Mouse (Mus musculus) liver, embryonic 14.5 days (tissue): Measurements from ENCODE around the gene Olfr1380. TPM values are rescaled to one million over a fixed set of nuclear protein-coding genes. Genes with fewer than 3 reads are reported as not detected.
"Not testable (repeated sequence)": the region's sequence is repeated elsewhere in the genome, so short reads cannot be mapped to it uniquely, and the experiment has no call there.

Experiments used
- ATAC-seq: fragments of 200-750 bp; cut with Nextera tagmentation; 2 replicates; pipeline ENCODE4 v1.8.0; 2017; ENCODE audit warnings: moderate number of reproducible peaks, mild to moderate bottlenecking, moderate library complexity; ENCODE audit not compliant: insufficient read depth
- DNase-seq, 3 experiments: peaks; one replicate each; pipeline ENCODE4 v3.0.0-alpha.2; 2012 to 2013; ENCODE audit warnings: low read depth in 3 of 3, low spot score in 3 of 3
- H3K27ac ChIP-seq: fragments of 300-500 bp; sonication (generic); 2 replicates; pipeline ENCODE4 v1.5.1; 2014; ENCODE audit warnings: moderate library complexity, mild to moderate bottlenecking, control low read depth, inconsistent platforms
- H3K27me3 ChIP-seq: fragments of 300-500 bp; sonication (generic); 2 replicates; pipeline ENCODE4 v1.6.1; 2014; ENCODE audit warnings: mild to moderate bottlenecking, low read length, moderate library complexity; ENCODE audit not compliant: control insufficient read depth, insufficient read depth
- H3K36me3 ChIP-seq: fragments of 300-500 bp; sonication (generic); replicated peaks from 2 replicates; pipeline ENCODE4 v1.6.1; 2014; ENCODE audit warnings: low read depth; ENCODE audit not compliant: control insufficient read depth, insufficient read depth
- H3K4me1 ChIP-seq, 2 experiments: fragments of 200-500 bp in 1 of 2; fragments of 300-500 bp in 1 of 2; sonication (generic) in 1 of 2; replicated peaks; 2 replicates each; pipeline ENCODE4 v1.6.1; 2012 to 2014; ENCODE audit warnings: antibody characterized with exemption in 1 of 2, inconsistent platforms in 1 of 2, low read length in 1 of 2; ENCODE audit not compliant: control insufficient read depth in 2 of 2, insufficient read depth in 2 of 2
- H3K4me2 ChIP-seq: fragments of 300-500 bp; sonication (generic); 2 replicates; pipeline ENCODE4 v1.6.1; 2014; ENCODE audit warnings: low read depth, mild to moderate bottlenecking, control low read depth, moderate library complexity
- H3K4me3 ChIP-seq, 2 experiments: fragments of 200-500 bp in 1 of 2; fragments of 300-500 bp in 1 of 2; sonication (generic) in 1 of 2; 2 replicates each; pipeline ENCODE4 v1.5.1; 2012 to 2014; ENCODE audit warnings: low read depth in 2 of 2, low read length in 2 of 2, mild to moderate bottlenecking in 2 of 2, control low read depth in 1 of 2, inconsistent platforms in 1 of 2, moderate library complexity in 1 of 2; ENCODE audit not compliant: insufficient read depth in 1 of 2
- H3K9ac ChIP-seq: fragments of 300-500 bp; sonication (generic); replicated peaks from 2 replicates; pipeline ENCODE4 v1.6.1; 2014; ENCODE audit warnings: mild to moderate bottlenecking, control low read depth, moderate library complexity
- H3K9me3 ChIP-seq: fragments of 300-500 bp; sonication (generic); 2 replicates; pipeline ENCODE4 v1.6.1; 2016; ENCODE audit warnings: low read length, mixed read lengths; ENCODE audit not compliant: control insufficient read depth
- CTCF ChIP-seq: IDR thresholded peaks from 2 replicates; pipeline ENCODE4 v1.5.1; 2016; ENCODE audit warnings: antibody characterized with exemption, low read depth, control low read depth
- EP300 ChIP-seq: IDR thresholded peaks from 2 replicates; pipeline ENCODE4 v1.6.1; 2016; ENCODE audit warnings: antibody characterized with exemption, low read depth
- WGBS: fragments of 180-500 bp; shearing (Covaris S2); extraction: QIAGEN DNeasy Blood & Tissue Kit; methylation state at CpG from one replicate; pipeline ENCODE4 v1.1.7; 2014; ENCODE audit not compliant: insufficient replicate concordance; 5-methylcytosine and 5-hydroxymethylcytosine counted together
- polyA plus RNA-seq, 2 experiments: library from polyadenylated mRNA; depleted of rRNA in 1 of 2; stranded (reverse) in 1 of 2; unstranded in 1 of 2; fragments of >200 nt; fragmentation: Nextera tagmentation in 1 of 2; extraction: Ambion mirVana in 1 of 2; gene quantifications; 2 replicates each; pipeline versions ENCODE4 v1.2.1 to v1.2.3; 2012 to 2014

Gene Olfr1380
- polyA plus RNA-seq, 2 experiments = not detected

DNA sequence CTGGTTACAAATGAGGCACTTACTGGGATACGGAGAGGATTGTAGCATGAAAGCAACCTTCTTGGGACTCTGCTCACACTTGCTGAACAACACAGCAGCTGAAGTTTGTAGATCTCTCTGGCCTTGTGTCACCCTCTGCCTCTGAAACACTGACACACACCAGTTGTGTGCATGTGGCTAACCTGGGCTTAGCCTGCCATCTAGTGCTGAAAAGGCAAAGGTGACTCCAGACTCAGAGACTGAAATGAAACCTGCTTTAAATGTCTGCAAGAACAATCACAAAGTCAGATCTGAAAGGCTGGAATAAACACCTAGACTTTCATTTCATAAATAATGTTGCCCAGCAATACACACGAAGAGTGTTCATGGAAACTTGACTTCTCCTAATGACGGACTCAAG lies 2.6 kb upstream of the Olfr1380 start:
- not testable (repeated sequence) for H3K4me3 ChIP-seq, H3K4me2 ChIP-seq, H3K27me3 ChIP-seq, H3K36me3 ChIP-seq, H3K27ac ChIP-seq, DNase-seq, H3K4me1 ChIP-seq, H3K9me3 ChIP-seq, H3K9ac ChIP-seq, ATAC-seq
- WGBS = 54% methylated on average over 3 of the region's 3 CpGs
- 0 out of 2 replicates have a peak, but pooled peaks have one; percentile 27 for TF ChIP-seq CTCF

DNA sequence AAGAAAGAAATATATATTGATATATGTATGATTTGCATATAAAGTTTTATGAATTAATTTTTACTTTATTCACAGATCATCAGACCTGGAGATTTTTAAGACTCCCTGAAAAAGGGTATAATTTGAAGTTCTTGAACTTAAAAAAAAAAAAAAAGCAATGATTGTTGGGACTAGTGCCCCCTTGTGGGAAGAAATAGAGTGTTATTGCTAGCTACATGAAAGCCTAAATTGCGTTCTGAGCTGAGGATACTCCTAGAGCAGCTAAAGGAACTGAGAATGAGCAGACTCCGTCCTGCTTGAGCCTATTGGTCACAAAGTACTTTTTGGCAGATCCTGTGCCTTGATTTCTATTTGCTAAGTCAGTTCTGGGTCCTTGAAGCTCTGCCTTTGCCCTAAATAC lies 18.4 kb downstream of the Olfr1380 start:
- 20% methylated on average over 2 of the region's 2 CpGs for WGBS
- ATAC-seq, H3K36me3 ChIP-seq, H3K4me3 ChIP-seq, H3K4me2 ChIP-seq, H3K4me1 ChIP-seq, H3K27me3 ChIP-seq, DNase-seq, H3K9ac ChIP-seq, H3K27ac ChIP-seq, H3K9me3 ChIP-seq: not testable (repeated sequence)

GRCm38 (mm10) chr11:49580452-49580851 lies 23.8 kb downstream of the Olfr1380 start:
- not testable (repeated sequence) for H3K27me3 ChIP-seq, H3K9me3 ChIP-seq, H3K36me3 ChIP-seq, H3K4me2 ChIP-seq, H3K4me1 ChIP-seq, H3K27ac ChIP-seq, H3K9ac ChIP-seq, DNase-seq, H3K4me3 ChIP-seq, ATAC-seq
- WGBS = 45% methylated on average over 8 of the region's 8 CpGs

DNA sequence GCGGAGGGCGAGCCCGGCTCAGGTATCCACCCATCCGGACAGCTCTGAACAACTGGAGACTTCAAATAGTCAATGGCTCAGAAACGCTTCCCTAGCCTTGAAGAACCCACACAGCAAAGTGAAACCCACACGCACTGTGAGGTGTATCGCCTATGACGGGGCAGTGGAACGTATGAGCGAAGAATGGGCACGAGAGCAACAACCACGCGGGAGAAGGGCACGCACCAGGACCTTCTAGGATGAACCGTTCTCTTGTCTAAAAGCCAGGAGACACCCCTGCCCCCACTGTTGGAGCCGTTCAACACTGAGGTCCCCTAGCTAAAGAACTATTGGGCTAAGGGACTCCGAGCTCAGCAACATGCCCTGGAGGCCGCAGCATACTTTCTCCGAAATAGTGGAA lies 33.5 kb downstream of the Olfr1380 start:
- Histone ChIP-seq H3K4me2 (no peak overlapping the region), H3K27ac (no peak overlapping the region), H3K4me1 (no peaks in the 10 kb centered on the region), H3K27me3 (no peaks in the 10 kb centered on the region), H3K9ac (no peak overlapping the region), H3K4me3 (no peak overlapping the region), H3K9me3 (no peaks in the 10 kb centered on the region), H3K36me3 (no peaks in the 10 kb centered on the region)
- ATAC-seq (no peak), DNase-seq (no peak)
- TF ChIP-seq EP300 = no peak
- TF ChIP-seq CTCF = no peak
- 81% methylated on average over 19 of the region's 19 CpGs for WGBS

DNA sequence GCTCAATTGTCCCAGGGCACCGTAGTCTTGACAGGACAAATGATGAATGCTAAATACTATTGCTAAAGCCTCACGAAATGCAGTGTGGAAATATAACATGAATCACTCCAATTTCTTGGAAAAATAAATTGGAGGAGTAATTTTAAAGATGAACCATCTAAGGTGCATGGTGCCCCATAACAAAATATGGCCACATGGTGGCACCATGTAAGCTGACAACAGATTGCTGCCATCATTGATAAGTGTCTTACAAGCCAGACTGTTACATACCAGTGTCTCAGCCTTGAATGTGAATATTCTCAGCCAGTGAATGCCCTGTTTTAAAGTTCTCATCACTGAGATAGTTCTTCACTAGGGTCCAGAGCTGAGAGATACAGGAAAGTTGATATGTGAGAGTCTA lies 40.5 kb downstream of the Olfr1380 start:
- 39% methylated on average over 2 of the region's 2 CpGs for WGBS
- not testable (repeated sequence) for DNase-seq

GRCm38 (mm10) chr11:49608306-49608705 lies 51.6 kb downstream of the Olfr1380 start:
- H3K27me3 ChIP-seq = peaks cover 27% of the 10 kb centered on the region
- H3K27ac ChIP-seq, ATAC-seq, DNase-seq, H3K9me3 ChIP-seq, H3K4me3 ChIP-seq, H3K36me3 ChIP-seq, H3K9ac ChIP-seq, H3K4me1 ChIP-seq, H3K4me2 ChIP-seq: not testable (repeated sequence)
- 55% methylated on average over 5 of the region's 5 CpGs for WGBS

More for the DNA sequence above, 40.5 kb downstream of the Olfr1380 start:
- ATAC-seq, H3K27me3 ChIP-seq, H3K4me1 ChIP-seq, H3K4me2 ChIP-seq, H3K27ac ChIP-seq, H3K36me3 ChIP-seq, H3K9me3 ChIP-seq, H3K9ac ChIP-seq, H3K4me3 ChIP-seq: not testable (repeated sequence)

GRCm38 (mm10) chr11:49608938-49609867 lies 52.5 kb downstream of the Olfr1380 start, which contains the start of gene Flt4:
TSS of gene Flt4 (plus strand) at chr11:49609263.
- H3K4me1 ChIP-seq, H3K9ac ChIP-seq, DNase-seq, H3K27ac ChIP-seq, H3K36me3 ChIP-seq, H3K9me3 ChIP-seq: not testable (repeated sequence)
- H3K4me3 ChIP-seq = peak within 1 kb of the TSS; percentile 42 to 57
- ATAC-seq = peak; percentile 50; the same call in 1 of the 2 replicates
- 2% methylated on average over 49 of the region's 61 CpGs for WGBS
- peaks cover 27% of the 10 kb centered on the region for H3K27me3 ChIP-seq
- H3K4me2 ChIP-seq = peak within 1 kb of the TSS; percentile 41
